Mouse (Mus musculus) olfactory bulb, adult 2 months (tissue): Measurements from ENCODE around the gene Ifngr1. TPM values are rescaled to one million over a fixed set of nuclear protein-coding genes. Genes with fewer than 3 reads are reported as not detected.

Experiments
- H3K27ac ChIP-seq: fragments of 200-500 bp; 2 replicates; pipeline ENCODE4 v1.5.1; 2012; ENCODE audit warnings: low read depth, low read length; ENCODE audit not compliant: insufficient read depth
- H3K4me1 ChIP-seq: fragments of 200-500 bp; 2 replicates; pipeline ENCODE4 v1.6.1; 2012; ENCODE audit warnings: low read length; ENCODE audit not compliant: control insufficient read depth, insufficient read depth
- H3K4me3 ChIP-seq: fragments of 200-500 bp; 2 replicates; pipeline ENCODE4 v1.5.1; 2012; ENCODE audit warnings: mild to moderate bottlenecking, low read depth, low read length, moderate library complexity; ENCODE audit not compliant: insufficient read depth
- CTCF ChIP-seq: fragments of 200-500 bp; IDR thresholded peaks from 2 replicates; pipeline ENCODE4 v1.5.1; 2012; ENCODE audit warnings: low read depth, mild to moderate bottlenecking, low read length, moderate library complexity; ENCODE audit not compliant: insufficient read depth
- POLR2A ChIP-seq: fragments of 200-500 bp; IDR thresholded peaks from 2 replicates; pipeline ENCODE4 v1.6.1; 2012; ENCODE audit warnings: mild to moderate bottlenecking, low read depth, low read length, moderate library complexity; ENCODE audit not compliant: insufficient read depth
- WGBS: fragments of 180-500 bp; shearing (Covaris S2); methylation state at CpG from one replicate; pipeline ENCODE4 v1.1.7; 2018; 5-methylcytosine and 5-hydroxymethylcytosine counted together
- polyA plus RNA-seq: library from polyadenylated mRNA; stranded (reverse); fragments of >200 nt; gene quantifications from 2 replicates; pipeline ENCODE4 v1.2.4, GENCODE M21; 2012; ENCODE audit warnings: low replicate concordance; ENCODE audit not compliant: missing spikeins, insufficient read depth, insufficient read length

Gene Ifngr1
- polyA plus RNA-seq, 1 experiment: not detected

DNA sequence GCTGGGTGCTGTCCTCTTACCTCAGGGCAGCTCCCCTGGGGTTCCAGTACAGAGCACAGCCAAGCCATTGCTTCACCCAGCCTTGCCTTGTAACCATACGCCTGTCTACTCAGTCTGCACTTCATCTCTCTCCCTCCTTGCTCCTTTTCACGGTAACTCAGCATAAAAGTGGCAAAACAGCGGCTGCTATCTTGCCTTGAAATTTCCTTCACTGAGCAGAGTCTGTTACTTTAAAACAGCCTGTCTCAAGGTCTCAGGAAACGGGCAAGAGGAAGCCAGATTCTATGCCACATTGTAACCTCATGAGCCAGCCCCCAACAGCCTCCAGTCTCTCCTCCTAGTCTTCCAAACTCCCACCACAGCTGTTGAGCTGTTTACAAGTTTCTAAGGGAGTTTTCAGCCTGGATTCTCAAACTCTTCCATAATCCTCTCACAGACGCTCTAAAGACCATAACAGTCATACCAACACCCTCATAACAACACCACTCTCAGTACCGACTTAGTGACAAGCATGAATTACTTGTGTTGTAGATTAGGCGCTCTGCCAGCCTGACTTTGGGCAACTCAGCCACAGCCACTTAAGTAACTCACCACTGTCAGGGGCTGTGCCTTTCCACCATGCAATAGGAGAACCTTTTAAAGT lies 21.5 kb downstream of the Ifngr1 start:
- TF ChIP-seq POLR2A (no peak), CTCF (no peak)
- H3K4me3 ChIP-seq: no peak overlapping the region
- 0 out of 2 replicates have a peak overlapping the region, but pooled peaks have one; percentile 13 for H3K27ac ChIP-seq
- H3K4me1 ChIP-seq: 0 out of 2 replicates have a peak, but pooled peaks cover 5% of the 10 kb centered on the region
- 36% methylated on average over 7 of the region's 7 CpGs for WGBS

DNA sequence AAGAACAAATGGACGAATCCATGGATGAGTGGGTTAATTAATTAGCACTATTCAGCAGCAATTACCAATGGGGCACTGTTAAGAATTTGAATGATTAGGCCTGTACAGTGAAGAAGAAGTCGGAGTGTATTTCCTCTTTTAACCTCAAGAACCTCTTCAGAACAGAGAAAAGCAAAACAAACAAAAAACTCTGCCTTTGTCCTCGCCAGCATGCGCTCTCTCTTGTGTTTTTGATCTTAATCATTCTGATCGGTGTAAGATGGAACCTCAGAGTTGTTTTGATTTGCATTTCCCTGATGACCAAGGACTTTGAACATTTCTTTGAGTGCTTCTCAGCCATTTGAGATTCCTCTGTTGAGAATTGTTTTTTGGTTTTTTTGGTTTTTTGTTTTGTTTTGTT lies 28.0 kb downstream of the Ifngr1 start:
- no peaks in the 10 kb centered on the region for H3K4me1 ChIP-seq
- TF ChIP-seq POLR2A (no peak), CTCF (no peak)
- no peak overlapping the region for H3K27ac ChIP-seq
- H3K4me3 ChIP-seq: no peak overlapping the region
- WGBS: 63% methylated on average over 5 of the region's 5 CpGs

DNA sequence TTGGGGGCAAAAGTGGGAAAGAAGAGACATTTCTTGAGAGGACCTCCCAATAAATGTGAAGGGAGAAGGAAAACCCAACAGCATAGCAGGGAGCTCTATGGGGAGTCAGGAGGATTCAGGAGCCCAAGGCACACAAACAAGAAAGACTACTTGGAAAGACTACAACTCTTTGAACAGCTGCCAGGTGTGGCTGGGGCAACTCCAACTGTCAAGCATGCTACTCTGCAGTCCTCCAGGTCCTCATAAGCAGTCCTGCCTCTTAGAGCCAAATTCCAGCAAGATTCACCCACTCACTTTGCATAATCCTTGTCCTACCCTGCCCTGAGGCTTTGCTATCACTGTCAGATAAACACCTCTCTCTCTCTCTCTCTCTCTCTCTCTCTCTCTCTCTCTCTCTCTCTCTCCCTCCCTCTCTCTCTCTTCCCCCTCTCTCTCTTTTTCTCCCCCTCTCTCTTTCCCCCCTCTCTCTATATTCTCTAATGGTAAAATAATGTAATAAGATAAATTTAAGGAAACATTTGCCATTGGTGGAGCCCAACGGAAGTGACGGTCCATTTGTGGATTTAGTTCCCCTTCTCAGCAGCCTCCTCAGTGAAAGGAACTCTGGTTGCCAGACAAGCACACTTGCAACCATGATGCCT lies 29.8 kb downstream of the Ifngr1 start, which contains the start of gene Il22ra2:
Gene Il22ra2 (plus strand): TSS at position 591 of the 641 bp plus-strand sequence.
- H3K4me3 ChIP-seq: no peak within 1 kb of the TSS
- TF ChIP-seq POLR2A (no peak), CTCF (no peak)
- 95% methylated on average over 2 of the region's 2 CpGs for WGBS
- no peak within 1 kb of the TSS for H3K27ac ChIP-seq
- H3K4me1 ChIP-seq: no peaks in the 10 kb centered on the region

DNA sequence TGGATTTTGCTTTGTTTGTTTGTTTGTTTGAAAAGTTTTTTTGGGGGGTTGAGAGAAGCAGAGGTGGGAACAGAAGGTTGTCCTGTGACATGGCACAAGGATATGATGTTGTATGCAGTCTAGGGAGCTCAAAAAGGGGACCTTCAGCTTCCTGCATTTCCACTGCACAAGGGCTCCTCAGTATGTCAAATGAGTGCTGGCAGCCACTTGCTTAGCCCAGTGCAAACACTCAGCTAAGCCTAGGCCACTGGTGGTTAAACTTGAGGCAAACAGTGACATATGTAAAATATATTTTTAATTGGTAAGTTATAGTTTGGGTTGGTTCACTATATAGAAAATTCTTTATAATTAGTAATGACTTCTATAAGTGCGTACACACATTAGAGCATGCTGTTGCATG lies 32.9 kb downstream of the Ifngr1 start:
- no peak for TF ChIP-seq POLR2A
- no peak for TF ChIP-seq CTCF
- Histone ChIP-seq H3K27ac (no peak overlapping the region), H3K4me3 (no peak overlapping the region), H3K4me1 (no peaks in the 10 kb centered on the region)
- WGBS: 97% methylated on average over 1 of the region's 1 CpGs

DNA sequence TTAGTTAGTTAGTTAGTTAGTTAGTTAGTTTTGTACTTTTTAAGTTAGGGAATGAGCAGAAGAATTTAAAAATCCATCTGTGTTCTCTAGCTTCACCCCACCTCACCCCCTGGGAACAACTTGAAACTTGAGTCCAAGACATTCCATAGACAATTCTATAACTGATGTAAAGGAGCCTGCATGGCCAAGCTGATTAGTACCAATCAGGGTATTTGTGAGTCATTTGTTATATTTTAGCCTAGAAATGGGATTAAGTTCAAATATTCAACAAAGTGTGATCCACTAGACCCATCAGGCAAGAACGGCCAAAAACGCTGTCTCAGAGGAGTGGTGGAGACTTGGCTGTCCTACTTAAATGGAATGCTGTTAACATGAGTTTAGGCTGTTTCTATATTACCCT lies 35.6 kb downstream of the Ifngr1 start:
- Histone ChIP-seq H3K4me1 (no peaks in the 10 kb centered on the region), H3K27ac (no peak overlapping the region), H3K4me3 (no peak overlapping the region)
- 83% methylated on average over 2 of the region's 2 CpGs for WGBS
- TF ChIP-seq POLR2A: no peak
- TF ChIP-seq CTCF: no peak

DNA sequence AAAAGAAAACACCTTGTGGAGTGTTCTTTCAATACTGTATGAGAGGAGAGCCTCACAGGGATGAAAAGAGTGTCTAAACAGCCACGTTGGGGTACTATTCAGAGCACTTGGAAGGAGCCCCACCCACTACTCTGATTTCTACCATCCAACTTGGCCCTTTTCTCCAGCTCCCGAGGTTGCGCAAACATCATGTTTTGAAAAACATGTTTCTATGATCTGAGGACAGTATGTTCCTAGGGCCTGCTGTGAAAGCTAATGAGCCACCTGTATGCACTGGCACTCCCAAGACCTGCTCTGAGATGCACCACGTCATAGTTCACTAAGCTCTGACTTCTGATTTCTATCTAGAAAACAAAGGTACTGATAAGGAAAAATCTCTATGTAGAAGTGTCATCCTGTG lies 36.0 kb downstream of the Ifngr1 start:
- Histone ChIP-seq H3K4me1 (no peaks in the 10 kb centered on the region), H3K4me3 (no peak overlapping the region), H3K27ac (no peak overlapping the region)
- 84% methylated on average over 4 of the region's 4 CpGs for WGBS
- TF ChIP-seq POLR2A (no peak), CTCF (no peak)

DNA sequence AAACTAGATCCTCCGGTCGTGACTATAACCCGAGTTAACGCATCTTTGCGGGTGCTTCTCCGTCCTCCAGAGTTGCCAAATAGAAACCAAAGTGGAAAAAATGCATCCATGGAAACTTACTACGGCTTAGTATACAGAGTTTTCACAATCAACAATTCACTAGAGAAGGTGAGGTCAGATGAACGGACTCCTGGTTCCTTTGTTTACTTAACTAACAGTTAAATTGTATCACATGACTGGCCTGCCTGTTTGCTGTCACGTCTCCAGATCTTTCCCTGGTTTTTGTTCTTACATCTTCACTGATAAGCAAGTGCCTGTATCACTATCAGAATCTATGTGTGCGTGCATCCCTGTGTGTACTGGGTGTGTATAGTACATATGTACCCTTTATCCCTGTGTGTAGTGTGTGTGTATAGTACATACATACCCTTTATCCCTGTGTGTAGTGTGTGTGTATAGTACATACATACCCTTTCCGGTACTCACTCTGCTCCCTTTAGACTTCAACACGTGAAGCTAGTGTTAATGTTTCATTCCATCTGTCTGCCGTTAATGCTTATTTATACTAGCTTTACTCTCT lies 40.0 kb downstream of the Ifngr1 start:
- Histone ChIP-seq H3K4me1 (no peaks in the 10 kb centered on the region), H3K27ac (no peak overlapping the region), H3K4me3 (no peak overlapping the region)
- 71% methylated on average over 13 of the region's 13 CpGs for WGBS
- TF ChIP-seq CTCF (no peak), POLR2A (no peak)

DNA sequence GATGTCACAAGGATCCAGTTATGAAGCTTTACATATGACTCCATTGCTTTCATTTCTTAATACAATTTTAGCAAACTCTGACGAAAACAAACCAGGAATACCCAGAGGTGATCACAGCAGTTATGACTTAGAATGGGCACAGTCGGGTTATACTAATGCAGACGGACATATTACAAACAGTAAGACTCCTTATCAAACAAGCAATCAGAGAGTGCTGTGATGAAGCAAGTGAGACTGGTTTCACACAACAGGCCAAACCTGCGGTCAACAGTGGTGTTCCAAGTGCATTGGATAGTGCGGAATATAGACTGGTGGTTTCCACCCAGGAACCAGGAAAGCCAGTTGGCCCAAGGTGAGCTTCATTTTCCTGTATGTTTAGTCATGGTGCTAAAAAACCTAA lies 47.1 kb downstream of the Ifngr1 start:
- Histone ChIP-seq H3K4me1 (no peaks in the 10 kb centered on the region), H3K4me3 (no peak overlapping the region), H3K27ac (no peak overlapping the region)
- TF ChIP-seq CTCF (no peak), POLR2A (no peak)
- 94% methylated on average over 5 of the region's 5 CpGs for WGBS

DNA sequence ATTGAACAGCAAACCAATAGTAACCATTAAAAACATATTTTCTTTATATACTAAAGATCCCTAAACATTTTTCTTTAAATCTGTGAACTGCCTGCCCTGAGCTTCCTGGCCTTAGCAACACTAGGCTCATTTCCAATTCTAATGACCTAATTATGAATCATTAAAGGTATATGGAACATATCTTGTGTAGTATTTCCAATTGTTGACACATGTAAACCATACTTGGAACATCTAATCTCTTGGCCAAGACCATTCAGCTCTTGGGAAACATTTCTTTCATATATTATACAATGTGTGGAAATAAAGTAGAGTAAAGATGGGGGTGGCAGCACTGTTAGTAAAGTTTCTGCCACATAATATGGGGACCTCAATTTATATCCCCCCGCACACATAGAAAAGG lies 47.9 kb downstream of the Ifngr1 start:
- 98% methylated on average over 1 of the region's 1 CpGs for WGBS
- no peak for TF ChIP-seq POLR2A
- no peak for TF ChIP-seq CTCF
- Histone ChIP-seq H3K4me3 (no peak overlapping the region), H3K4me1 (no peaks in the 10 kb centered on the region), H3K27ac (no peak overlapping the region)

DNA sequence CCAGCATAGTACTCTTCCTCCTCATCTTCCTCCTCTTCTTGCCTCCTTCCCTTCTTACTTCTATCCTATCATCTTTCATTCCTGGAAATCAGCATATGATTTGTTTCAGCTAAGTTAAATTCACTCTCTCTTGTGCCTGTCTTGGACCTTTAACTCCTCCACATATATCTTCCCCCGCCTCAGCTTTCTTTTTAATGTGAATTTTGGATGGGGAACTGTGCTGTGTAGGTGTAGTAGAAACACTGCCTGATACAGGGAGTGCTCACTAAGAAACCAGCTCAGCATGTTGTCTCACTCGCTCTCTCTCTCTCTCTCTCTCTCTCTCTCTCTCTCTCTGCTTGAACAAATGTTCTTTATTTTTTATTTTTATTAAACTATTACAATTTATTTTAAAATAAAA lies 53.4 kb downstream of the Ifngr1 start:
- no peak overlapping the region for H3K4me3 ChIP-seq
- 88% methylated on average over 2 of the region's 2 CpGs for WGBS
- TF ChIP-seq POLR2A: no peak
- TF ChIP-seq CTCF: no peak
- H3K27ac ChIP-seq: no peak overlapping the region
- H3K4me1 ChIP-seq: no peaks in the 10 kb centered on the region
